Mouse (Mus musculus): ENCODE data around the gene Ms4a4d.
"Not testable (repeated sequence)": the region's sequence is repeated elsewhere in the genome, so short reads cannot be mapped to it uniquely, and the experiment has no call there.

GRCm38 (mm10) chr19:11559560-11559959, 23.0 kb downstream of the Ms4a4d start:
- not testable (repeated sequence) for TF ChIP-seq GATA1, TAL1 (IDR thresholded peaks at IDR 0.05; ENCODE audit: low read length)

Measured in erythroblast, embryonic 14.5 days (primary cell).